Mouse (Mus musculus) liver, adult 2 months (tissue): ENCODE results near the gene Olfr1012.

Source experiments
- CTCF ChIP-seq: fragments of 200-500 bp; IDR thresholded peaks from 2 replicates; pipeline ENCODE4 v1.5.1; 2011; ENCODE audit warnings: low read depth, low read length, control low read depth
- POLR2A ChIP-seq: fragments of 200-500 bp; IDR thresholded peaks from 2 replicates; pipeline ENCODE4 v1.6.1; 2011; ENCODE audit warnings: low read length, control low read depth; ENCODE audit not compliant: insufficient read depth; ENCODE audit errors: extremely low read depth

DNA sequence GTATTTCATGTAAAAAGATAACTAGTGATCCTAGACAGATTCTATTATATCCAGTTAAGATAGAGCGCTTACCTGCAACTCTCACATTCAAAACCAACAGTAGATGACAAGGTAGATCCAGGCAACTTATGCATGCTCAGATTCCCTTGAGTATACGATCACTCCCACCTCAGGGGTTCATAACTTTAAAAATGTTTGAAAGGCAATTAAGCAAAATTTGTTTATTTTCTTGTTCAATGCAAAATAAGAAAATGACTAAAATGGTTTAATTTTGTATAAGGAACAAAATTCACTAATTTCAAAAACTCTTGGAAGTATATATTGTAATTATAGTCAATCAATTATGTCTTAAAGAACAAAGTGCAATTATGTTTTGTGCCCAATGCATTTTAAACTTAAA is 39.9 kb upstream of the Olfr1012 start, which contains the start of gene Olfr1016:
- TF ChIP-seq CTCF (no peak), POLR2A (no peak)
